Mouse (Mus musculus) cerebellum, postnatal 25 days (tissue): ENCODE data around the gene Sgip1.

Experiments used
- DNase-seq, 2 experiments: peaks; one replicate each; pipeline ENCODE4 v3.0.0; 2021; ENCODE audit warnings: mixed read lengths in 2 of 2

The Sgip1 gene

GRCm38 (mm10) chr4:102979385-102979784 is 238.3 kb downstream of the Sgip1 start:
- DNase-seq, result no peak

GRCm38 (mm10) chr4:102981709-102982108 is 240.6 kb downstream of the Sgip1 start:
- DNase-seq, result no peak

- no peak for DNase-seq
Measured at GRCm38 (mm10) chr4:102986173-102986572, 245.1 kb downstream of the Sgip1 start.

- DNase-seq, result peak; percentile 36 to 74
Measured at GRCm38 (mm10) chr4:102986917-102987316, 245.8 kb downstream of the Sgip1 start.

GRCm38 (mm10) chr4:102987325-102987724 is 246.2 kb downstream of the Sgip1 start:
- DNase-seq, result no peak

GRCm38 (mm10) chr4:102987756-102988155 is 246.7 kb downstream of the Sgip1 start:
- no peak for DNase-seq

- DNase-seq, result no peak
Measured at GRCm38 (mm10) chr4:102988526-102988925, 247.4 kb downstream of the Sgip1 start.

GRCm38 (mm10) chr4:102989391-102989790 is 248.3 kb downstream of the Sgip1 start:
- DNase-seq, result no peak

GRCm38 (mm10) chr4:102990016-102990415 is 248.9 kb downstream of the Sgip1 start:
- DNase-seq, result no peak

GRCm38 (mm10) chr4:102990595-102991340 is 249.7 kb downstream of the Sgip1 start:
- DNase-seq, result no peak

- DNase-seq, result no peak
Measured at GRCm38 (mm10) chr4:102991685-102992084, 250.6 kb downstream of the Sgip1 start.

- DNase-seq, result no peak
Measured at GRCm38 (mm10) chr4:103004681-103005080, 263.6 kb downstream of the Sgip1 start.

GRCm38 (mm10) chr4:103005190-103005945 is 264.3 kb downstream of the Sgip1 start:
- no peak for DNase-seq

- no peak for DNase-seq
Measured at GRCm38 (mm10) chr4:103006266-103006665, 265.2 kb downstream of the Sgip1 start.

- DNase-seq, result no peak
Measured at GRCm38 (mm10) chr4:103006943-103007418, 265.9 kb downstream of the Sgip1 start.

GRCm38 (mm10) chr4:103010734-103011133 is 269.6 kb downstream of the Sgip1 start:
- DNase-seq, result no peak

GRCm38 (mm10) chr4:103011823-103012222 is 270.7 kb downstream of the Sgip1 start:
- DNase-seq, result no peak

GRCm38 (mm10) chr4:103013490-103013889 is 272.4 kb downstream of the Sgip1 start:
- DNase-seq, result no peak
